Mouse (Mus musculus) liver, embryonic 14.5 days (tissue): ENCODE measurements around the gene Pla2r1.

Experiments
- CTCF ChIP-seq: IDR thresholded peaks from 2 replicates; pipeline ENCODE4 v1.5.1; 2016; ENCODE audit warnings: antibody characterized with exemption, low read depth, control low read depth
- EP300 ChIP-seq: IDR thresholded peaks from 2 replicates; pipeline ENCODE4 v1.6.1; 2016; ENCODE audit warnings: antibody characterized with exemption, low read depth

- TF ChIP-seq CTCF (no peak), EP300 (no peak)
These were observed 175.8 kb downstream of the Pla2r1 start for GRCm38 (mm10) chr2:60377260-60377659.
